Mouse (Mus musculus) forebrain, postnatal 0 days (tissue): Measurements from ENCODE around the gene 1700017B05Rik. TPM values are rescaled to one million over a fixed set of nuclear protein-coding genes. Genes with fewer than 3 reads are reported as not detected.

ENCODE experiments used
- ATAC-seq: fragments of 200-750 bp; cut with Nextera tagmentation; 2 replicates; pipeline ENCODE4 v1.8.0; 2017; ENCODE audit warnings: mild to moderate bottlenecking, moderate library complexity
- DNase-seq: peaks from one replicate; pipeline ENCODE4 v3.0.0-alpha.2; 2015
- H3K27ac ChIP-seq: fragments of 300-500 bp; sonication (generic); 2 replicates; pipeline ENCODE4 v1.5.1; 2014; ENCODE audit warnings: low read depth, mild to moderate bottlenecking, antibody characterized with exemption, low read length, moderate library complexity, mixed read lengths
- H3K27me3 ChIP-seq: fragments of 300-500 bp; sonication (generic); 2 replicates; pipeline ENCODE4 v1.6.1; 2014; ENCODE audit warnings: mild to moderate bottlenecking, low read length, mixed read lengths; ENCODE audit not compliant: insufficient read depth
- H3K36me3 ChIP-seq: fragments of 300-500 bp; sonication (generic); 2 replicates; pipeline ENCODE4 v1.6.1; 2014; ENCODE audit warnings: mild to moderate bottlenecking, moderate library complexity; ENCODE audit not compliant: insufficient read depth
- H3K4me1 ChIP-seq: fragments of 300-500 bp; sonication (generic); 2 replicates; pipeline ENCODE4 v1.6.1; 2014; ENCODE audit warnings: antibody characterized with exemption; ENCODE audit not compliant: insufficient read depth
- H3K4me2 ChIP-seq: fragments of 300-500 bp; sonication (generic); 2 replicates; pipeline ENCODE4 v1.6.1; 2014; ENCODE audit warnings: low read depth, mild to moderate bottlenecking, moderate library complexity
- H3K4me3 ChIP-seq: fragments of 300-500 bp; sonication (generic); 2 replicates; pipeline ENCODE4 v1.5.1; 2014; ENCODE audit warnings: low read depth, low read length, mixed read lengths
- H3K9ac ChIP-seq: fragments of 300-500 bp; sonication (generic); 2 replicates; pipeline ENCODE4 v1.6.1; 2014; ENCODE audit warnings: mild to moderate bottlenecking
- H3K9me3 ChIP-seq: fragments of 300-500 bp; sonication (generic); 2 replicates; pipeline ENCODE4 v1.6.1; 2016; ENCODE audit warnings: low read length
- CTCF ChIP-seq: sonication (generic); IDR thresholded peaks from 2 replicates; pipeline ENCODE4 v1.5.1; 2016; ENCODE audit warnings: antibody characterized with exemption, control low read depth, low read depth
- WGBS: fragments of 180-500 bp; shearing (Covaris S2); extraction: QIAGEN DNeasy Blood & Tissue Kit; methylation state at CpG from one replicate; pipeline ENCODE4 v1.1.7; 2014; 5-methylcytosine and 5-hydroxymethylcytosine counted together
- polyA plus RNA-seq: library from polyadenylated mRNA; unstranded; fragments of >200 nt; fragmentation: Nextera tagmentation; extraction: Ambion mirVana; gene quantifications from 2 replicates; pipeline ENCODE4 v1.2.1, GENCODE M21; 2015
- total RNA-seq: library from RNA; depleted of rRNA; stranded (reverse); fragments of >200 nt; gene quantifications from 2 replicates; pipeline ENCODE4 v1.2.3, GENCODE M21; 2014

The 1700017B05Rik gene
- total and polyA plus RNA-seq, 2 experiments from 2014 or later: 6.7 to 8.5 TPM

- TF ChIP-seq CTCF: no peak
- ATAC-seq (no peak), DNase-seq (no peak)
- no peak overlapping the region for H3K9ac ChIP-seq
- no peaks in the 10 kb centered on the region for H3K9me3 ChIP-seq
- no peak overlapping the region for H3K4me3 ChIP-seq
- H3K4me2 ChIP-seq: no peak overlapping the region
- whole genome bisulfite sequencing: 91% methylated on average over 2 of the region's 2 CpGs
- no peak overlapping the region for H3K27ac ChIP-seq
- H3K36me3 ChIP-seq: no peaks in the 10 kb centered on the region
- no peaks in the 10 kb centered on the region for H3K4me1 ChIP-seq
- H3K27me3 ChIP-seq: no peaks in the 10 kb centered on the region
These were observed 38.4 kb upstream of the 1700017B05Rik start for GRCm38 (mm10) chr9:57300825-57301224.

DNA sequence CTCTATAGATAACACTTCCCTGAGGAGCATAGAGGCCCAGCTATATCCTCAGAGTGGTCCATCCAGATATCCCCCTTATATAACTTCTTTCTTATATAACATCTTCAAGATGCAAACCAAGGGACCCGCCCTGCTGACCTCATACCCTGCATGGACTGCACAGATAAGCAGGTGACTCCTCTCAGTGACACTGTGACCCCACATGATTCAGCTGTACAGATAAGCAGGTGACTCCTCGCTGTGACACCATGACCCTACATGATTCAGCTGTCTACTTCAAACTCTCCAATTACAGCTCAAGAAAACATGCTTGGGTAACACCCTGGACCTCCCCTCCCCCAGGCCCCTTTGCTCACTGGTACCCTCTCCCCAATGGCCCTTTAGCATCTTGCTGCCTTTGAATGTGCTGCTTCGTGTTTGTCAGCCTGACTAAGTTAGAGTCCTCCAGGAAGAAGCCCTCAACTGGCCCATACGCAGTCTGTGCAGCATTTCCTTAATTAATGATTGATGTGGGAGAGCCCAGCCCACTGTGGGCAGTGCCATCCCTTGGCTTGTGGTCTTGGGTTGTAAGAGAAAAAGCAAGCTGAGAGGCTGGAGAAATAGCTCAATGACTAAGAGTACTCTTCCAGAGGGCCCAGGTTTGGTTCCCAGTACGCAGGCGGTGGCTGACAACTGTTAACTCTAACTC, 37.5 kb upstream of the 1700017B05Rik start:
- no peak overlapping the region for H3K27ac ChIP-seq
- no peak overlapping the region for H3K4me3 ChIP-seq
- ATAC-seq (no peak), DNase-seq (no peak)
- H3K27me3 ChIP-seq: no peaks in the 10 kb centered on the region
- H3K9me3 ChIP-seq: no peaks in the 10 kb centered on the region
- no peak overlapping the region for H3K9ac ChIP-seq
- H3K4me2 ChIP-seq: no peak overlapping the region
- H3K4me1 ChIP-seq: no peaks in the 10 kb centered on the region
- WGBS: 83% methylated on average over 6 of the region's 6 CpGs
- H3K36me3 ChIP-seq: no peaks in the 10 kb centered on the region
- no peak for TF ChIP-seq CTCF

- Histone ChIP-seq H3K4me3 (no peak overlapping the region), H3K9me3 (no peaks in the 10 kb centered on the region), H3K27me3 (no peaks in the 10 kb centered on the region), H3K4me2 (no peak overlapping the region), H3K4me1 (no peaks in the 10 kb centered on the region), H3K36me3 (no peaks in the 10 kb centered on the region), H3K27ac (no peak overlapping the region), H3K9ac (no peak overlapping the region)
- no peak for ATAC-seq
- DNase-seq: no peak
- no peak for TF ChIP-seq CTCF
- 89% methylated on average over 2 of the region's 2 CpGs for WGBS
These were observed 35.5 kb upstream of the 1700017B05Rik start for GRCm38 (mm10) chr9:57297938-57298337.

DNA sequence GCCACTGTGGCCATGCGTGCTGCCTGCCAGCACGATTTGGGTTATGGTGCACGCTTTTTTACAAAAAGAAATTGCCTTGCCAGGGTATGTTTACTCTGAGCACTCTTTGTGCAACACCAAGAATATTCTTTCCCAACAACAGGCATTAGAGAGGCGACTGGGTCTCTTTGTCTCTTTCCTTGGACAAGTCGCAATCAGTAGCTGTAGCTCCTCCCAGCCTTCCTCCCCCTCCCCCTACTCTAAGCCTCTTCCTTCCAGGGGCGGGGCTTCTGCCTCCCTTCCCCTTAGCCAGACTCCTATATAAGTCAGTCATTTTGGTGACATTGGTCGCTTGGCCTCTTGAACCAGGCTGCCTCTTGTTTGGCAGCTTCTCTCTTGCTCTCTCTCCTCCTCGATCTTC, 33.9 kb upstream of the 1700017B05Rik start:
- Histone ChIP-seq H3K4me3 (no peak overlapping the region), H3K4me1 (no peaks in the 10 kb centered on the region), H3K36me3 (no peaks in the 10 kb centered on the region), H3K4me2 (no peak overlapping the region), H3K27ac (no peak overlapping the region), H3K9ac (no peak overlapping the region), H3K27me3 (no peaks in the 10 kb centered on the region), H3K9me3 (no peaks in the 10 kb centered on the region)
- DNase-seq (no peak), ATAC-seq (no peak)
- no peak for TF ChIP-seq CTCF
- 53% methylated on average over 8 of the region's 8 CpGs for WGBS

DNA sequence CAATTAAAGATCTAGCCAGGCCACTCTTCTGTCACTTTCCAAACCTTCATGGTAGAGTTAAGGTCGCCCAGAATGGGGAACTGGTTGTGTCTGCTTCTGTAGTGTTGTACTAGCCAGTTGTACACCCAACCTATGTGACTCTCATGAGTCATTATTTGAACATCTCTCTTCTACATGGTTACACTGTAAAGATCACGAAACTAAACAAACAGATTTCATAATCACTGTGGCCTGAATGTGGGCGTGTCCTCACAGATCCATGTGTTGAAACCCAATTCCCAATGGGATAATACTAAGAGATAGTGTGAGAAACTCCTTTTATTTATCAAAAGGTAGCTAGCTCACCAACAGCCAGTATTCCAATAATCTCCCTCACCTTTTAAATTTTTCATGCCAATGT, 33.3 kb upstream of the 1700017B05Rik start:
- Histone ChIP-seq H3K4me1 (no peaks in the 10 kb centered on the region), H3K36me3 (no peaks in the 10 kb centered on the region), H3K9ac (no peak overlapping the region), H3K4me2 (no peak overlapping the region), H3K4me3 (no peak overlapping the region), H3K9me3 (no peaks in the 10 kb centered on the region), H3K27ac (no peak overlapping the region), H3K27me3 (no peaks in the 10 kb centered on the region)
- DNase-seq (no peak), ATAC-seq (no peak)
- 85% methylated on average over 3 of the region's 3 CpGs for WGBS
- TF ChIP-seq CTCF: no peak

- no peak for TF ChIP-seq CTCF
- 86% methylated on average over 3 of the region's 3 CpGs for WGBS
These were observed 32.5 kb upstream of the 1700017B05Rik start for GRCm38 (mm10) chr9:57294905-57295304.

DNA sequence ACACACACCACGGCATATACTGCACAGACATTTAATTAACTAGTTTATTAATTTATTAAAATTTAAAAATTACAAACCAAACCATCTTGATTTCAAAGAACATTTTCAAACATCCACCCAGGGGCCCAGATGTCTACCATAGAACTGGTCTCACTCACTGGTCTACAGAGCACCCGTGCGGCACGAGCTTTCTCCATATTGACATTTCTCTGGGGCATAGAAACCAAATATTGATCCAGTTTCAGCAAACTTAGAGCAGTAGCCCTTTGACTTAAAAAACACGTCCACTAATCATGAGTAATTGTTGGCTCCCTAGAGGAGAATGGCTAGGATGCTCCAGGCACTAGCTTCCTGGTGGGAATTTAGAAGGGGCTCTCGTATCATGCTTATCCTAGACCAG, 24.8 kb upstream of the 1700017B05Rik start:
- TF ChIP-seq CTCF: no peak
- Histone ChIP-seq H3K9ac (no peak overlapping the region), H3K27me3 (no peaks in the 10 kb centered on the region), H3K27ac (no peak overlapping the region), H3K4me2 (no peak overlapping the region), H3K4me1 (no peaks in the 10 kb centered on the region), H3K36me3 (no peaks in the 10 kb centered on the region), H3K9me3 (no peaks in the 10 kb centered on the region), H3K4me3 (no peak overlapping the region)
- no peak for ATAC-seq
- 94% methylated on average over 6 of the region's 6 CpGs for WGBS
- no peak for DNase-seq

More at GRCm38 (mm10) chr9:57294905-57295304, 32.5 kb upstream of the 1700017B05Rik start:
- H3K27me3 ChIP-seq: no peaks in the 10 kb centered on the region
- H3K4me1 ChIP-seq: no peaks in the 10 kb centered on the region
- no peak overlapping the region for H3K27ac ChIP-seq
- H3K9ac ChIP-seq: no peak overlapping the region
- H3K36me3 ChIP-seq: no peaks in the 10 kb centered on the region
- ATAC-seq: no peak
- H3K4me3 ChIP-seq: no peak overlapping the region
- no peak for DNase-seq
- H3K9me3 ChIP-seq: no peaks in the 10 kb centered on the region
- no peak overlapping the region for H3K4me2 ChIP-seq
